Mouse (Mus musculus) hindbrain, embryonic 16.5 days (tissue): ENCODE measurements around the gene Fstl4. TPM values are rescaled to one million over a fixed set of nuclear protein-coding genes. Genes with fewer than 3 reads are reported as not detected.

ENCODE experiments used
- ATAC-seq: fragments of 200-750 bp; cut with Nextera tagmentation; 2 replicates; pipeline ENCODE4 v1.8.0; 2017; ENCODE audit warnings: moderate TSS enrichment, moderate library complexity
- H3K27ac ChIP-seq: fragments of 300-500 bp; sonication (generic); 2 replicates; pipeline ENCODE4 v1.5.1; 2014; ENCODE audit warnings: low read depth, mild to moderate bottlenecking, control low read depth, low read length, moderate library complexity
- H3K27me3 ChIP-seq: fragments of 300-500 bp; sonication (generic); replicated peaks from 2 replicates; pipeline ENCODE4 v1.6.1; 2014; ENCODE audit warnings: low read length; ENCODE audit not compliant: control insufficient read depth, insufficient read depth
- H3K36me3 ChIP-seq: fragments of 300-500 bp; sonication (generic); 2 replicates; pipeline ENCODE4 v1.6.1; 2014; ENCODE audit warnings: mild to moderate bottlenecking, low read length, moderate library complexity, mixed read lengths; ENCODE audit not compliant: control insufficient read depth, insufficient read depth
- H3K4me1 ChIP-seq: fragments of 300-500 bp; sonication (generic); 2 replicates; pipeline ENCODE4 v1.6.1; 2014; ENCODE audit warnings: low read depth, low read length; ENCODE audit not compliant: control insufficient read depth, insufficient read depth
- H3K4me2 ChIP-seq: fragments of 300-500 bp; sonication (generic); 2 replicates; pipeline ENCODE4 v1.6.1; 2014; ENCODE audit warnings: mild to moderate bottlenecking, low read length, control low read depth, moderate library complexity
- H3K4me3 ChIP-seq: fragments of 300-500 bp; sonication (generic); 2 replicates; pipeline ENCODE4 v1.5.1; 2014; ENCODE audit warnings: mild to moderate bottlenecking, low read length, control low read depth, moderate library complexity
- H3K9ac ChIP-seq: fragments of 300-500 bp; sonication (generic); 2 replicates; pipeline ENCODE4 v1.6.1; 2014; ENCODE audit warnings: low read depth, mild to moderate bottlenecking, control low read depth, low read length, moderate library complexity
- H3K9me3 ChIP-seq: fragments of 300-500 bp; sonication (generic); 2 replicates; pipeline ENCODE4 v1.6.1; 2014; ENCODE audit warnings: mild to moderate bottlenecking, low read length, moderate library complexity; ENCODE audit not compliant: control insufficient read depth
- WGBS: fragments of 180-500 bp; shearing (Covaris S2); extraction: QIAGEN DNeasy Blood & Tissue Kit; methylation state at CpG from one replicate; pipeline ENCODE4 v1.1.7; 2014; 5-methylcytosine and 5-hydroxymethylcytosine counted together
- polyA plus RNA-seq: library from polyadenylated mRNA; unstranded; fragments of >200 nt; fragmentation: Nextera tagmentation; extraction: Ambion mirVana; gene quantifications from 2 replicates; pipeline ENCODE4 v1.2.1, GENCODE M21; 2015

The Fstl4 gene
- polyA plus RNA-seq, 1 experiment from 2014 or later = 14.2 TPM

DNA sequence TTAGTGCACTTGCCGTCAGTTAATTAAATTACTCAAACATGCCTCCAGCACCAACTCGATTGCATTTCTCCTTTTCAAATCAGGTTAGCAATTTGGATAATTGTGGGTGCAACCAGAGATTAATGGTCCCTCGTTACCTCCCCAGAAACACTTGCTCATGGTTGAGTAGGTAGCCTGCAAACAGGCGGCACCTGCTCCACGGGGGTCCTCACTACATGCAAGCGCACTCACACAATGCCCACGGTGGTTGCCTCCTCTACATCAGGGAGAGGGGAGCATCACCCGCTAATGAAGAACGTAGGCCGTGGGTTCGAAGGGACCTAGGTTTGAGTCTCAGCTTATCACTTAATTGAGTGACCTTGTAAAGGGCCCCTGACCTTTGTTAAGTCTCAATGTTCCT lies 371.9 kb downstream of the Fstl4 start:
- Histone ChIP-seq H3K27me3 (no peaks in the 10 kb centered on the region), H3K4me1 (peaks cover 10% of the 10 kb centered on the region), H3K27ac (no peak overlapping the region), H3K9ac (no peak overlapping the region), H3K4me3 (no peak overlapping the region), H3K4me2 (no peak overlapping the region), H3K9me3 (no peaks in the 10 kb centered on the region), H3K36me3 (no peaks in the 10 kb centered on the region)
- 55% methylated on average over 11 of the region's 11 CpGs for WGBS
- 0 out of 2 replicates have a peak, but pooled peaks have one; percentile 12 for ATAC-seq

DNA sequence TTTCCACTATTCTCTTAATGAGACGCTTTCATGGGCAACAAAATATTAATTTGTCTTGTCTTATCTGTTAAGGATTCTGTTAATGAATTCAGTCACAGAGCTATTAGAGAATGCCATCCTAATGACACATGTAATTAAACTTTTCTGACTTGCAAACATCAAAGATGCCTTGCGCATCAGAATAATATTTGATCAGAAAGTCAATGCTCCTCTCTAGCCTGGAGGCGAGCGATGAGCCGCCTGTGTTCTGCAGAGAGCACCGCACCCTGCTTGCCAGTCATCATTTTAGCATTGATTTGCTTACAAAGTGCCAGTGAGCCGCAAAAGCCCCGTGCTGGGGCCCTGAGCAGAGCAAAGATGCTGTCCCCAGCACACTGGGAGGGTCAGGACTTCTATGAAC lies 372.9 kb downstream of the Fstl4 start:
- ATAC-seq = no peak
- WGBS = 47% methylated on average over 8 of the region's 8 CpGs
- no peaks in the 10 kb centered on the region for H3K36me3 ChIP-seq

DNA sequence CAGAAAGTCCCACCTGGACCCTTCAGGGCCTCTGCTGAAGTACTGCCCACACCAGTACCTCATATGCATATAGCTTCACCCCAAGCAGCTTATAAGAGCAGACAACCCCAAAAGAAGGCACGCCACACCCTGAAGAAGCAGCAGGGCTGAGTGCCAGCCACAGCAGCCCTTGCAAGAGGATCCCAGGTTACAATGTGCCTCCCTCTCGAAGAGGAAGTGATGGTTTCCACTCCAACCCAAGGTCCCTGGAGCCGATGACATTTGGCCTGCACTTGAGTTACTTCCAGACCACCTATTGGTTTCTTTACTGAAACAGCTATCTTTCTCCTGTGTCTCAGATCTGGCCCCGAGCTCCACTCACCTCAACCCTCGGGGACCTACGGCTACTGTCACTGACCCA lies 373.8 kb downstream of the Fstl4 start:
- H3K27ac ChIP-seq = no peak overlapping the region
- H3K4me1 ChIP-seq = no peaks in the 10 kb centered on the region; the same call in 1 of the 2 replicates
- H3K4me3 ChIP-seq = no peak overlapping the region
- no peak overlapping the region for H3K4me2 ChIP-seq
- no peaks in the 10 kb centered on the region for H3K27me3 ChIP-seq
- no peaks in the 10 kb centered on the region for H3K9me3 ChIP-seq
- no peak for ATAC-seq
- no peaks in the 10 kb centered on the region for H3K36me3 ChIP-seq
- WGBS = 84% methylated on average over 6 of the region's 6 CpGs
- H3K9ac ChIP-seq = no peak overlapping the region

More for the DNA sequence above, 372.9 kb downstream of the Fstl4 start:
- Histone ChIP-seq H3K4me2 (no peak overlapping the region), H3K9ac (no peak overlapping the region), H3K27me3 (no peaks in the 10 kb centered on the region), H3K4me3 (no peak overlapping the region), H3K9me3 (no peaks in the 10 kb centered on the region), H3K27ac (peak overlapping the region; percentile 4; the same call in 1 of the 2 replicates), H3K4me1 (peaks cover 6% of the 10 kb centered on the region)

DNA sequence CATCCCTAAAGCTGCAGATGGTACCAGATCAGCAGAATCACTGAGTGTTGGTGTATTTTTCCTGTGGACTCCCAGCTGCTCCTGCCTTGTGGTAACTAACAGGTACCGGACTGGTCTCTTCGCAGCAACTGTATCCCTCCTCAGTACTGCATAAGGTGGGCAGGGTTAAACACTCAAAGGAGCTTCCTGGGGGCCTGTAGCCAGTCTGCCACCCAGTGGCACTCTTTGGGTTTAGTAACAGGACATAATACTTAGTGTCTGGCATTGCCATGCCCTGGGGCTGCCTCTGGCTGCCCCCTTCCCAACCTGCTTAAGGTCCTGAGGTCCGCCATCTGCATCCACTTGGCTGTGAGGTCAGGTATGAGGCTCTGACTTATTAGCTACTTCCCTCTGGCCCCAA lies 375.2 kb downstream of the Fstl4 start:
- no peak overlapping the region for H3K4me3 ChIP-seq
- no peaks in the 10 kb centered on the region for H3K36me3 ChIP-seq
- H3K9ac ChIP-seq = no peak overlapping the region
- 84% methylated on average over 3 of the region's 3 CpGs for WGBS
- ATAC-seq = no peak; the same call in 1 of the 2 replicates
- H3K9me3 ChIP-seq = no peaks in the 10 kb centered on the region
- H3K27me3 ChIP-seq = no peaks in the 10 kb centered on the region
- no peak overlapping the region for H3K4me2 ChIP-seq
- H3K4me1 ChIP-seq = no peaks in the 10 kb centered on the region; the same call in 1 of the 2 replicates
- no peak overlapping the region for H3K27ac ChIP-seq

DNA sequence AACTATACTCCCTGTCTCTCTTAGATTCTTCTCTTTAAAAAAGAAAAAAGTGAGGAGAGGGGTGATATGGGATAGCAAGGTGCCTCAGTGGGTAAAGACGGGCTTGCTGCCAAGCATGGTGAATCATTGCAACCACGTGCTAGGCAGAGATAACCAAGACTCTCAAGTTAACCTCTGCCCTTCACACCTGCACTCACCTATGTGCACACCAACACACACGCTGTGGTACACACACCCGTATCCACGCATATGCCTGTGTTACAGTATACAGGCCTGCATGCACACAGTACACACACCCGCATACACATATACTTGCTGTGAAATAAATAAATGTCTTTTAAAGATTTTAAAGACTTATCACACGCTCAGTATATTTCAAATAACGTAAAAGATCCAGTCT lies 375.8 kb downstream of the Fstl4 start:
- no peak overlapping the region for H3K27ac ChIP-seq
- ATAC-seq = no peak

DNA sequence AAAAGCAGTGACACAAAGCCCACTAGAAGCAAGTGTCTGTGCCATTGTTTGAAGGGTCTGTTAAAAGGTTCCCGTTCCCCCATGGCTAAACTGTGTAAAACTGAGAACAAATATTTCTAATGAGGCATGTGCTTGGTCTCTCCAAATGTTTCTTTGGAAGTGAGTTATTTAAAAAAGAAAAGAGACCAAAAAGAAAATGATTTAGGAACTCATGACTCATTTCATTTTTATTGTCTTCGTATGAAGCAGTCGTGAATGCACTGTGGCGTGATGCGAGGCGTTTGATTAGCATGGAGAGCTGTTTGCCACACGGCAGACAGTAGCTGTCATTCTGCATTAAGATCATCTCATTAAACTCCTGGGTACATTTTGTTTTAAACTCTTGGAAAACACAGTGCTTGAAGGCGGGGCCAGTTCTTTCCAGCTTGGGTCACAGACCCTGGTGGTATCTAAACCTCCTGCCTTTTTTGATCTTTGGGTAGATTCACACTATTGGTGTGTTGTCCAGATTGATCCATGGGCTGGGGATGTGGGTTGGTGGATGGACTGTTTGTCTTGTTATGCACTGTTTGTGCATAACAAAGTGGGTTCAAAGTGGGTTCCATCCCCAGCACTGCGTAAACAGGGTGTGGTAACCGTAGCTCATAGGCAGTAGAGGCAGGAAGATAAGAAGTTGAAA lies 376.4 kb downstream of the Fstl4 start:
- no peaks in the 10 kb centered on the region for H3K36me3 ChIP-seq
- no peaks in the 10 kb centered on the region; the same call in 1 of the 2 replicates for H3K4me1 ChIP-seq
- H3K27ac ChIP-seq = no peak overlapping the region
- H3K4me2 ChIP-seq = no peak overlapping the region
- H3K4me3 ChIP-seq = no peak overlapping the region
- H3K27me3 ChIP-seq = no peaks in the 10 kb centered on the region
- no peaks in the 10 kb centered on the region for H3K9me3 ChIP-seq
- no peak for ATAC-seq
- WGBS = 36% methylated on average over 10 of the region's 10 CpGs
- H3K9ac ChIP-seq = no peak overlapping the region

More for the DNA sequence above, 375.8 kb downstream of the Fstl4 start:
- no peaks in the 10 kb centered on the region for H3K36me3 ChIP-seq
- no peaks in the 10 kb centered on the region; the same call in 1 of the 2 replicates for H3K4me1 ChIP-seq
- H3K9ac ChIP-seq = no peak overlapping the region
- no peak overlapping the region for H3K4me3 ChIP-seq
- 68% methylated on average over 8 of the region's 8 CpGs for WGBS
- H3K4me2 ChIP-seq = no peak overlapping the region
- no peaks in the 10 kb centered on the region for H3K9me3 ChIP-seq
- H3K27me3 ChIP-seq = no peaks in the 10 kb centered on the region

DNA sequence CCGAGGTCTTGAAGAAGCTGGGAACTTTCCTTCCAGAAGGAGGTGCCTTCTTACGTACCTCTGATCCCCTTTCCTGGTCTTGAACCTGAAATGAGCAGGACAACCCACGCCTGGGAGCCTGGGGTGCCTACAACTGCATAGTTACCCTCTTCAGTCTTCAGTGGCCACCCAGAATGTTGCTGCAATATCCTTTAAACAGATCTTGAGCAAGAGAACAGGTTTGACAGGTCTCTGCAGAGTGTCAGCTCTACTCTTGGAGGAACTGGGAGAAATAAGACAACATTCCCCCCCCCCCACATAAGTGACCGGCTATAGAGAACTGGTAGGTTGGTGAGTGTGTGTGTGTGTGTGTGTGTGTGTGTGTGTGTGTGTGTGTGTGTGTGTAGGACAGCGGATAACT lies 379.1 kb downstream of the Fstl4 start:
- Histone ChIP-seq H3K4me2 (no peak overlapping the region), H3K27me3 (no peaks in the 10 kb centered on the region), H3K4me3 (no peak overlapping the region), H3K36me3 (no peaks in the 10 kb centered on the region), H3K9me3 (no peaks in the 10 kb centered on the region), H3K9ac (no peak overlapping the region), H3K27ac (no peak overlapping the region), H3K4me1 (no peaks in the 10 kb centered on the region; the same call in 1 of the 2 replicates)
- whole genome bisulfite sequencing = 92% methylated on average over 5 of the region's 5 CpGs
- ATAC-seq = no peak

DNA sequence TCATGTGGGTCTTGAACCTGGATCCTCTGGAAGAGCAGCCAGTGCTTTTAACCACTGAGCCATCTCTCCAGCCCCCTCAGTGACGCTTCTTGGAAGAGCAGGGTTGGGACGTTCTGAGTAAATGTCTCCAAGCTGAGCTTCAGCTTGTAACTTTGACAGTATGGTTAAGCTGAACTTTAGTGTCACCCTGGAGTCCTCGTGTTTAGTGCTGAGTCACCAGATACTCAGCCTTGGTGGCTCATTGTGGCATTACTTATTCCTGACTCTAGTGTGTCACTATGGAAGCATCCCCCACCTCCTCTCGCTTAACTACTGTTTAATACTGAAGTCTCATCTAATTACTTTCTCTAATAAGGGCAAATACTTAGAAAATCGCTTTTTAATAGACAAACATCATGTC lies 380.1 kb downstream of the Fstl4 start:
- no peak overlapping the region for H3K4me3 ChIP-seq
- no peaks in the 10 kb centered on the region for H3K36me3 ChIP-seq

DNA sequence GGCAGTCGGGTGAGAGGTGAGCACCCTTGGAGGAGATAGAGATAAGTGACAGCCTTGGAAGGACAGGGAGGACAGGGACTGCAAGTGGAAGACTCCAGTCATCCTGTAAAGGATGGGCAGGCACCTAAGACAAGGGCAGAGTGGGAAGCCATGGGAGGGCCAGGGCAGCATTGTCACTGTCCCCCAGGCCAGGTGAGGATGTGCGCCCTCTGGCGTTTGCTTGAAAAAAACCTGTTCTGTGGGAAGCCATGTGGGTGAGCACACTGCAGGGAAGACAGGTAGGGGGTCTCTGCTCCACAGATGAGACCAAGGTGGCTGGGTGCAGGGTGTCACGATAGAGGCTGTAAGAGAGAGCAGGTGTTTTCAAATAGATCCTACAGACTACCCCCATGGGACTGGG lies 381.9 kb downstream of the Fstl4 start:
- H3K4me2 ChIP-seq = no peak overlapping the region
- H3K9me3 ChIP-seq = no peaks in the 10 kb centered on the region
- no peaks in the 10 kb centered on the region for H3K27me3 ChIP-seq
- H3K4me3 ChIP-seq = no peak overlapping the region
- no peak overlapping the region for H3K9ac ChIP-seq
- ATAC-seq = no peak
- H3K27ac ChIP-seq = no peak overlapping the region
- WGBS = 36% methylated on average over 4 of the region's 4 CpGs
- no peaks in the 10 kb centered on the region for H3K36me3 ChIP-seq
- no peaks in the 10 kb centered on the region for H3K4me1 ChIP-seq

More for the DNA sequence above, 380.1 kb downstream of the Fstl4 start:
- Histone ChIP-seq H3K27me3 (no peaks in the 10 kb centered on the region), H3K9me3 (no peaks in the 10 kb centered on the region), H3K9ac (no peak overlapping the region), H3K4me2 (no peak overlapping the region), H3K27ac (no peak overlapping the region), H3K4me1 (no peaks in the 10 kb centered on the region; the same call in 1 of the 2 replicates)
- WGBS = 59% methylated on average over 5 of the region's 5 CpGs
- ATAC-seq = no peak
